Mouse (Mus musculus): ENCODE measurements at regions not wholly inside any gene's neighbourhood (a gene's known extent, or its start where the extent isn't known, plus 50 kb on each side); places are given as distances from the start of the nearest gene placed in this dataset.
A peak's percentile ranks its signal among the peaks of the same experiment; 100 is the strongest.

GRCm38 (mm10) chr2:170266407-170267101, 118.7 kb upstream of the Zfp217 start:
- peak overlapping the region; percentile 65 for H3K9ac ChIP-seq (ENCODE audit: low read depth, low read length)
- 29% methylated on average over 16 of the region's 16 CpGs for WGBS
- H3K27me3 ChIP-seq (ENCODE audit: control insufficient read depth, insufficient read depth, low read length), result no peaks in the 10 kb centered on the region
- intact Hi-C loops (cut with DNase I), result loop anchor here (5.0 kb wide), 3 partner anchors 44 to 76 kb away; no protein-coding TSS in a partner anchor
- DNase-seq, result no peak
- peak overlapping the region; percentile 67 for H3K27ac ChIP-seq
- TF ChIP-seq CTCF (IDR thresholded peaks at IDR 0.05), result peak; percentile 61
- TF ChIP-seq POLR2A (IDR thresholded peaks at IDR 0.05; ENCODE audit: insufficient read depth, low read depth, low read length), result no peak
- no peak for TF ChIP-seq EP300 (IDR thresholded peaks at IDR 0.05; ENCODE audit: insufficient read depth, low read depth, low read length)
- H3K36me3 ChIP-seq (ENCODE audit: control insufficient read depth, insufficient read depth, low read length), result no peaks in the 10 kb centered on the region; the same call in none of the 2 replicates
- peaks cover 7% of the 10 kb centered on the region for H3K4me1 ChIP-seq (ENCODE audit: control insufficient read depth, insufficient read depth, low read length)
- H3K4me3 ChIP-seq, result peak overlapping the region; percentile 20
- no peaks in the 10 kb centered on the region for H3K79me2 ChIP-seq (replicated peaks; ENCODE audit: control insufficient read depth, insufficient read depth, low read length)

DNA sequence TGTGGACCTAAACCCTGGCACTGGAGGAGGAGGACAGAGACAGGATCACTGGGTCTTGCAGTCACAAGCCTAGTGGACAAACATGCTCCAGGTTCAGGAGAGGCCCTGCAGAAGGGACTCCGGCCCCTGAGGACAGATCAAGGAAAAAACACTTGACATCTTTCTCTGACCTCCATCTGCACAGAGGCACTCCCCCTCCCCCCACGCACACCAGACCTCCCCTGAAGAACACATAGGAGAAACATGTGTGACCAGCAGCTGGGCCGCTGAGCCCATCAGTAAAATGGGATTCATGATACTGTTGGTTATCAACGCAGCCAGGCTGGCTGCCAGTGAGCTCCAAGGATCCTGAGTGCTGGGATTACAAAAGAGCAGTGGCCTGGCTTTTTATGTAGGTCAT, 115.7 kb upstream of the Zfp217 start:
- 61% methylated on average over 4 of the region's 4 CpGs for WGBS
- Histone ChIP-seq H3K27ac (no peak overlapping the region), H3K36me3 (ENCODE audit: control insufficient read depth, insufficient read depth, low read length) (no peaks in the 10 kb centered on the region; the same call in none of the 2 replicates), H3K4me3 (no peak overlapping the region), H3K4me1 (ENCODE audit: control insufficient read depth, insufficient read depth, low read length) (peaks cover 3% of the 10 kb centered on the region), H3K79me2 (replicated peaks; ENCODE audit: control insufficient read depth, insufficient read depth, low read length) (no peaks in the 10 kb centered on the region), H3K27me3 (ENCODE audit: control insufficient read depth, insufficient read depth, low read length) (no peaks in the 10 kb centered on the region), H3K9ac (ENCODE audit: low read depth, low read length) (no peak overlapping the region)
- DNase-seq, result no peak
- no peak for TF ChIP-seq EP300 (IDR thresholded peaks at IDR 0.05; ENCODE audit: insufficient read depth, low read depth, low read length)
- intact Hi-C loops (cut with DNase I), result no loop called here

DNA sequence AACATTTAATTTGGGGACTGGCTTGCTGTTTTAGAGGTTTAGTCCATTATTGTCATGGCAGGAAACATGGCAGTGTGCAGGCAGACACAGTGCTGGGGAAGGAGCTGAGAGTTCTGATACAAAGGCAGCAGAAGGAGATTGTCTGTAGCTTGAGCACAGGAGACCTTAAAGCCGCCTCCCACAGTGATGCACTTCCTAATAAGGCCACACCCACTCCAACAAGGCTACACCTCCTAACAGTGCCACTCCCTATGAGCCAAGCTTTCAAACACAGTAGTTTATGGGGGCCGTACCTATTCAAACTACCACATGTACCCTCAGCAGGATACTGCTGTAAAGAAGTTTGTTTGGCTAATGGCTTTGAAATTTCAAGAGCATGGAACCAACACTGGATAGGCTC, 113.3 kb upstream of the Zfp217 start:
- H3K27me3 ChIP-seq (ENCODE audit: control insufficient read depth, insufficient read depth, low read length), result no peaks in the 10 kb centered on the region

DNA sequence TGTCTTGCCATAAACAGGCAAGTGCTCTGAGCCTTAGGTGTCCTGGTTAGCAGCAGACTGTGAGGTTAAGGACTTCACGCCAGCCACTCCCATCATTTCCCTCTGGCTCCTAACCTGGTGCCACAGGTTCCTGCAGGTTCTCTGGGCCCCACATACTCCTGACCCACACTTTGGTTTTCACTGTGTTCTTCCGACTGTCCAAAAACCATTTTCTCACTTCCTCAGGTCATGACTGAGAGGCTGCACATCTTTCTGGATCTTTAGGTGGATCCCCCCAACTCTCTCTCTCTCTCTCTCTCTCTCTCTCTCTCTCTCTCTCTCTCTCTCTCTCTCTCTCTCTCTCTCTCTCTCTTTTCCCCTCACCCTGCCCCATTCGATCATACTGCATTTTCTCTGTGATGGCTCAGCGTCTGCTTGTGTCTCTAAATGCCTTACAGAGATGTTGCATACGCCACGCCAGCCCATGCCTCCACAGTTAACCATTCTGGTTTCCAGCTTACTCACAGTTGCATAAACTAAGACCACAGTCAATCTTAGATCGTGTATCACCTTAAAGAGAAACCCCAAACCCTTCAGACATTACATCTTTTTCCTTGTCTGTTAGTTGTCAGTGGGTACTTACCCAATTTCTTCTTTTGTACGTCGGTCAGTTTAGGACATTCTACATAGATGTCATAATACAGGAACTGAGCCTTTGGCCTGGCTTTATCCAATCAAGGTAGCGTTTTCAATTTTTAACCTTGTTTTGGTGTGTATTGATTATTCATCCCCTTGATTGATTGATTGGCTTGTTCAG, 112.0 kb upstream of the Zfp217 start:
- no peak for DNase-seq
- intact Hi-C loops (cut with DNase I), result no loop called here
- TF ChIP-seq POLR2A (IDR thresholded peaks at IDR 0.05; ENCODE audit: insufficient read depth, low read depth, low read length) (no peak), CTCF (IDR thresholded peaks at IDR 0.05) (no peak), EP300 (IDR thresholded peaks at IDR 0.05; ENCODE audit: insufficient read depth, low read depth, low read length) (no peak)
- 95% methylated on average over 10 of the region's 10 CpGs for WGBS
- no peak overlapping the region for H3K27ac ChIP-seq
- no peak overlapping the region for H3K9ac ChIP-seq (ENCODE audit: low read depth, low read length)
- no peak overlapping the region for H3K4me3 ChIP-seq
- H3K79me2 ChIP-seq (replicated peaks; ENCODE audit: control insufficient read depth, insufficient read depth, low read length), result no peaks in the 10 kb centered on the region
- no peaks in the 10 kb centered on the region for H3K27me3 ChIP-seq (ENCODE audit: control insufficient read depth, insufficient read depth, low read length)
- H3K36me3 ChIP-seq (ENCODE audit: control insufficient read depth, insufficient read depth, low read length), result no peaks in the 10 kb centered on the region
- H3K4me1 ChIP-seq (ENCODE audit: control insufficient read depth, insufficient read depth, low read length), result no peaks in the 10 kb centered on the region

More for the DNA sequence above, 113.3 kb upstream of the Zfp217 start:
- TF ChIP-seq EP300 (IDR thresholded peaks at IDR 0.05; ENCODE audit: insufficient read depth, low read depth, low read length) (no peak), POLR2A (IDR thresholded peaks at IDR 0.05; ENCODE audit: insufficient read depth, low read depth, low read length) (no peak), CTCF (IDR thresholded peaks at IDR 0.05) (no peak)
- Histone ChIP-seq H3K36me3 (ENCODE audit: control insufficient read depth, insufficient read depth, low read length) (no peaks in the 10 kb centered on the region), H3K79me2 (replicated peaks; ENCODE audit: control insufficient read depth, insufficient read depth, low read length) (no peaks in the 10 kb centered on the region), H3K4me3 (no peak overlapping the region), H3K9ac (ENCODE audit: low read depth, low read length) (no peak overlapping the region), H3K27ac (no peak overlapping the region), H3K4me1 (ENCODE audit: control insufficient read depth, insufficient read depth, low read length) (no peaks in the 10 kb centered on the region)
- intact Hi-C loops (cut with DNase I), result no loop called here
- DNase-seq, result no peak
- WGBS, result 91% methylated on average over 2 of the region's 2 CpGs

DNA sequence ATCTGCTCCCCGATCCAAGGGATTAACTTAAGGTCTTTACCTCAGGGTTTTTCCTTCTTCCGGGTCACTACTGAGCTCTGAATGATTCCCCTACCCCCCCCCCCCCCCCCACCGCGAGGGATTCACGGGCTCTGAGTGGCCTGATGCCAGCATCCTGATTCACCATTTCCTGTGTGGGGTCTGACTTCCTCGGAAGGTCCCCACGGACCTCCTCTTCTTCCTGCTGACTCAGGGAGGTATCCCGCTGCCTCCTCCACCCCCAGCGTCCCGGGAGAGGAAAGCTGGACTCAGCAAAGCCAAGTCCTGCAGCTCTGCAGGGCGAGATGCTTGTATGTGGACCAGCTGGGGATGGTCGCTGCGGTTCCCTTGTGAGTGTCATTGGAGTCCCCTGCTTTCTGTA, 110.5 kb upstream of the Zfp217 start:
- TF ChIP-seq EP300 (IDR thresholded peaks at IDR 0.05; ENCODE audit: insufficient read depth, low read depth, low read length) (no peak), CTCF (IDR thresholded peaks at IDR 0.05) (no peak), POLR2A (IDR thresholded peaks at IDR 0.05; ENCODE audit: insufficient read depth, low read depth, low read length) (no peak)
- Histone ChIP-seq H3K4me1 (ENCODE audit: control insufficient read depth, insufficient read depth, low read length) (no peaks in the 10 kb centered on the region), H3K9ac (ENCODE audit: low read depth, low read length) (no peak overlapping the region), H3K27ac (no peak overlapping the region), H3K4me3 (no peak overlapping the region), H3K27me3 (ENCODE audit: control insufficient read depth, insufficient read depth, low read length) (no peaks in the 10 kb centered on the region), H3K79me2 (replicated peaks; ENCODE audit: control insufficient read depth, insufficient read depth, low read length) (no peaks in the 10 kb centered on the region), H3K36me3 (ENCODE audit: control insufficient read depth, insufficient read depth, low read length) (no peaks in the 10 kb centered on the region)
- WGBS, result 31% methylated on average over 13 of the region's 13 CpGs
- DNase-seq, result peak; percentile 52 to 62
- intact Hi-C loops (cut with DNase I), result no loop called here

GRCm38 (mm10) chr2:170257671-170258235, 109.8 kb upstream of the Zfp217 start:
- no peak overlapping the region for H3K9ac ChIP-seq (ENCODE audit: low read depth, low read length)
- no peaks in the 10 kb centered on the region for H3K36me3 ChIP-seq (ENCODE audit: control insufficient read depth, insufficient read depth, low read length)
- intact Hi-C loops (cut with DNase I), result no loop called here
- TF ChIP-seq POLR2A (IDR thresholded peaks at IDR 0.05; ENCODE audit: insufficient read depth, low read depth, low read length) (no peak), EP300 (IDR thresholded peaks at IDR 0.05; ENCODE audit: insufficient read depth, low read depth, low read length) (no peak), CTCF (IDR thresholded peaks at IDR 0.05) (no peak)
- H3K4me3 ChIP-seq, result no peak overlapping the region
- no peaks in the 10 kb centered on the region for H3K79me2 ChIP-seq (replicated peaks; ENCODE audit: control insufficient read depth, insufficient read depth, low read length)
- 81% methylated on average over 5 of the region's 5 CpGs for WGBS
- H3K27me3 ChIP-seq (ENCODE audit: control insufficient read depth, insufficient read depth, low read length), result no peaks in the 10 kb centered on the region
- no peaks in the 10 kb centered on the region for H3K4me1 ChIP-seq (ENCODE audit: control insufficient read depth, insufficient read depth, low read length)
- no peak overlapping the region for H3K27ac ChIP-seq
- no peak for DNase-seq

Data from heart, adult 2 months (tissue).